Mouse (Mus musculus): Measurements from ENCODE around the gene Ubp1. TPM values are rescaled to one million over a fixed set of nuclear protein-coding genes. Genes with fewer than 3 reads are reported as not detected.
A peak's percentile ranks its signal among the peaks of the same experiment; 100 is the strongest.

Ubp1 gene
- polyA plus RNA-seq, 1 experiment from 2014 or later, result 33.1 TPM

DNA sequence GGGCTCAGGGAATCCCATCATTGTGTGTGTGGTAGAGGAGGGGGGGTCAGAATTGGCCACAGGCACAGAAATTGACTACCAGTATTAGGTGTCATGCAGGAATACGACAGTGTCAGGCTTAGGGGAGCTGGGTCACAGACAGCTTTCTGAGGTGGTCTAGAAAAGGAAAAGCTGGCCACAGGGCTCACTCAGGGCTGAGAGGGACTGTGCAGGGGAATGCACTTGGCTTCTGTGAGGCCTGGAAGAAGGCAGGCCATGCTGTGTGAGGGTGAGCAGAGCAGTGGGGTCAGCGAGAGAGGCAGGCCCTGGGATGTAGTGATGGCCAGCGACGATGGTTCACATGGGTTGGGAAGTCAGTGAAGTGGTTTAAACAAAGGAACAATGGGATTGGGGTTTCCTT lies 43.1 kb downstream of the Ubp1 start:
- Histone ChIP-seq H3K9ac (no peak overlapping the region), H3K4me2 (no peak overlapping the region), H3K27ac (no peak overlapping the region), H3K36me3 (replicated peaks) (peaks cover 66% of the 10 kb centered on the region; the same call in 1 of the 2 replicates), H3K4me1 (no peaks in the 10 kb centered on the region), H3K4me3 (no peak overlapping the region), H3K27me3 (replicated peaks) (no peaks in the 10 kb centered on the region), H3K9me3 (no peaks in the 10 kb centered on the region)
- WGBS, result 68% methylated on average over 4 of the region's 4 CpGs
- ATAC-seq (replicated peaks), result no peak

DNA sequence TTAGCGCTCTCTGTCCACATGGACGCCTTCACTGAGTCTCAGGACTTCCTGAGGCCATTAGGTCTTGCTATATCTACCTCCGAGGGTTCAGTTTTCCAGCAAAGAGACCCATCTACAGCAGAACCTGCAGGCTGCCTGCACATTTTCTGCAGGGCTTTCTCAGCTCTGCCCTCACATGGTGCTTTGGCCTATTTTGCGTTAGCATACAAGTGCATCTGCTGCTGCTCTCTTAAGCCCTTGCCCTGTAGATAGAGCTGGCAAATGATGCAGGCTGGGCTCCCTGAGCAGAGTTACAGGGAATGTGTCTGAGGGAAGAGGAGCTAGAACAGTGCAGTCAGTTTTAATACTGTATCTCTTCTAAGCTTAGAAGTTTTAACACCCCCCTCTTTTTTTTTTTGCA lies 44.2 kb downstream of the Ubp1 start:
- H3K36me3 ChIP-seq (replicated peaks), result peaks cover 62% of the 10 kb centered on the region

DNA sequence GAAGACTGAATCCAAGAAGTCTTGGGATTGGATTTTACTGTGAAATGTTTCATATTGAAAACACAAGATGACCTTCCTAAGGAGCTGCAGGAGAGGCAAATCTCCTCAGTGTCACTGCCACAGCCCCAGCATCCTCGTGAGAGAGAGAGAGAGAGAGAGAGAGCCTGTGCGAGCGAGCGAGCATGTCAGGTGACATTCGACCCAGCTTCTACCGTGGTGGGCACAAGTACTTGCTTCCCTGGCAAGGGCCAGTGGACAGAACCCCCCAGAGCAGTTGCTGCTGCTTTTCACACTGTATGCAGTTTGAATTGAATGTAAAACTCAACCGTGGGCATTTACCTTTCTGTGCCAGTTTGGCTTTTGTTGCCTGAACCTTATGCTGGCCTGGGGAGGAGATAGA lies 44.7 kb downstream of the Ubp1 start:
- Histone ChIP-seq H3K27ac (no peak overlapping the region), H3K9me3 (no peaks in the 10 kb centered on the region), H3K36me3 (replicated peaks) (peaks cover 57% of the 10 kb centered on the region), H3K4me3 (no peak overlapping the region), H3K27me3 (replicated peaks) (no peaks in the 10 kb centered on the region), H3K4me2 (no peak overlapping the region), H3K9ac (no peak overlapping the region), H3K4me1 (no peaks in the 10 kb centered on the region)
- no peak for ATAC-seq (replicated peaks)
- WGBS, result 88% methylated on average over 7 of the region's 7 CpGs

More for the DNA sequence above, 44.2 kb downstream of the Ubp1 start:
- ATAC-seq (replicated peaks), result no peak
- Histone ChIP-seq H3K4me3 (no peak overlapping the region), H3K9ac (no peak overlapping the region), H3K27ac (no peak overlapping the region), H3K9me3 (no peaks in the 10 kb centered on the region), H3K27me3 (replicated peaks) (no peaks in the 10 kb centered on the region), H3K4me1 (no peaks in the 10 kb centered on the region), H3K4me2 (no peak overlapping the region)
- 90% methylated on average over 4 of the region's 4 CpGs for WGBS

DNA sequence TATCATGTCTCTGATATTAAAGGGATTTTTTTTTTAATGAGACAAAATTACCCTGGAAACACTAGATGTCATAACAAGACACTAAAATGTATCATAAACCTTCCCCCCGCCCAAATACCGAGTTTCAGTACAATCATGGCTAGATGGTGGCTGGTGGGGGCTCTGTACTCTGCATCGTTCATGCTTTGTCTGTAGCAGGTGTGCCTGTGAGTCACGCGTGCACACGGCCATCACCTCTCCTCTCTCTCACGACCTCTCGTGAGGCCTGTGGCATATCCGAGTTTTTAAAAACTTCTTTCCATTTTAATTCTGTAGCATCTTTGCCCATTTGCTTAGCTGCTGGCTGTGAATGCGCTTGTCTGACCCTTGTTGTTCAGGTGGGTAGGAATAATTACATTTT lies 45.5 kb downstream of the Ubp1 start:
- H3K27ac ChIP-seq, result no peak overlapping the region
- H3K9me3 ChIP-seq, result no peaks in the 10 kb centered on the region
- H3K4me3 ChIP-seq, result no peak overlapping the region
- no peak overlapping the region for H3K9ac ChIP-seq
- peaks cover 55% of the 10 kb centered on the region for H3K36me3 ChIP-seq (replicated peaks)
- H3K4me1 ChIP-seq, result peaks cover 5% of the 10 kb centered on the region
- no peaks in the 10 kb centered on the region for H3K27me3 ChIP-seq (replicated peaks)
- H3K4me2 ChIP-seq, result no peak overlapping the region
- 96% methylated on average over 10 of the region's 10 CpGs for whole genome bisulfite sequencing
- ATAC-seq (replicated peaks), result no peak

DNA sequence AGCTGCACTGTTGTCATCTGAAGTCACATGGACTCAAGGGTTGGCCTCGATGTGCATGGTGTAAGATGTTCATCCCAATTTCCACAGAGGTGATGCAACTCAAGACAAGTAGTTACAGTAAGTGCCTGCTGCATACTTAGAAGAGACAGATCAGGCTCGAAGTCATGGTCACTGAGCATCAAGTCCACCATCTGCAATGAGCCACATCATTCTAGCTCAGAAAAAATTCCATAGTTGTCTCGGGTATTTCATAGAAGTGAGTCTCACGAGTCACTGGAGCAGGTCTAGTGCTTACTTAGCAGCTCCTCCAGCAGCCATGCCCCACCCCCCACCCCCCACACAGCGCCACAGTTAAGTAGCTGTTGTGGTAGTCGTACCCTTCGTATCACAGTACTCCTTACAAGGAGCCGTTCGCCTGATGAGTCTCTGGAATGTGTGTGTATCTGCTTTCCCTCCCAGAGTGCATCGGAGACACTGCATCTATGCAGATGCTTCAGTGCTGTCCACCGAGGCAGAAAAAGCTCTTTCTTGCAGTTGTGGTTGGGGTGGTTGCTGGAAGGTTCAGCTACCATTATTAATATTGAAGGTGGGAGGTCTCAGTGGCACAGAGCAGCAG lies 46.6 kb downstream of the Ubp1 start:
- WGBS, result 84% methylated on average over 11 of the region's 11 CpGs
- no peak for ATAC-seq (replicated peaks)

DNA sequence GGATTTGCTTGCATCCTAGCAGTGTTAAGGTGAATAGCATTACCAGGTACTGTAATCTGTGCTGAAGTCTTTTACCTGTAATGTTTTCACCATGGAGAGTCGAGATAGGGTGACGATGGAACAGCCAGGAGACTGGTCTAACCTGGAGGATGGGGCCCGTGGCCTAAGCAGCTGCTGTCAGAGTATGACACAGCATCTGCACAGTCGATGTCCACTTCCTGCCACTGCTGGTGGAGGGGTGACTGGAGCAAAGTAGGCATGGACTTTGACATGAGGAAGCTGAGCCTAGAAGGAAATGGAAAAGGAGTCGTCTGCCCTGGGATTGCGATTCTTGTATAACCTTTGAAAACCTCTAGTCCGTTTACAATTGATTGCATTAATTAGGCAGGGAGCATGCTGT lies 47.9 kb downstream of the Ubp1 start:
- Histone ChIP-seq H3K9me3 (no peaks in the 10 kb centered on the region), H3K9ac (no peak overlapping the region), H3K27me3 (replicated peaks) (no peaks in the 10 kb centered on the region), H3K4me2 (no peak overlapping the region), H3K4me3 (no peak overlapping the region), H3K36me3 (replicated peaks) (peaks cover 52% of the 10 kb centered on the region), H3K4me1 (peaks cover 9% of the 10 kb centered on the region), H3K27ac (no peak overlapping the region)
- no peak for ATAC-seq (replicated peaks)
- 86% methylated on average over 7 of the region's 7 CpGs for whole genome bisulfite sequencing

More for the DNA sequence above, 46.6 kb downstream of the Ubp1 start:
- Histone ChIP-seq H3K9me3 (no peaks in the 10 kb centered on the region), H3K4me3 (no peak overlapping the region), H3K27ac (no peak overlapping the region), H3K9ac (no peak overlapping the region), H3K4me1 (peaks cover 9% of the 10 kb centered on the region), H3K4me2 (no peak overlapping the region), H3K27me3 (replicated peaks) (no peaks in the 10 kb centered on the region), H3K36me3 (replicated peaks) (peaks cover 55% of the 10 kb centered on the region)

DNA sequence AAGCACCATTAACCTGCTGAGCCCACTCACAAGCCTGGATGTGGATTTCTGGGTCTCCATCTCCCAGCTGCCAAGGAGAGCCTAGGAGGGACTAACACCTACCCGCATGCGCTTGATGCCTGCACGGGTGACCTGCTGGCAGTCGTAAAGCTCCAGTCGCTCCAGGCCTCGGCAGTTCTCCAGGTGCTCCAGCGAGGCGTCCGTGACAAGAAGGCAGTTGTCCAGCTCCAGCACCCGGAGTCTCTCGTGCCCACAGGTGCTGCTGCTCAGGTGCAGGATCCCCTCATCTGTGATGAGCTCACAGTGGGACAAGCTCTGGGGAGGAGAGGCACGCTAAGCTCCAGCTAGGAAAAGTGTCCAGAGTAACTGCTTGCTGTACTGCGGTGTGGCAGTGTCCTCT lies 48.6 kb downstream of the Ubp1 start:
- peaks cover 46% of the 10 kb centered on the region for H3K36me3 ChIP-seq (replicated peaks)

DNA sequence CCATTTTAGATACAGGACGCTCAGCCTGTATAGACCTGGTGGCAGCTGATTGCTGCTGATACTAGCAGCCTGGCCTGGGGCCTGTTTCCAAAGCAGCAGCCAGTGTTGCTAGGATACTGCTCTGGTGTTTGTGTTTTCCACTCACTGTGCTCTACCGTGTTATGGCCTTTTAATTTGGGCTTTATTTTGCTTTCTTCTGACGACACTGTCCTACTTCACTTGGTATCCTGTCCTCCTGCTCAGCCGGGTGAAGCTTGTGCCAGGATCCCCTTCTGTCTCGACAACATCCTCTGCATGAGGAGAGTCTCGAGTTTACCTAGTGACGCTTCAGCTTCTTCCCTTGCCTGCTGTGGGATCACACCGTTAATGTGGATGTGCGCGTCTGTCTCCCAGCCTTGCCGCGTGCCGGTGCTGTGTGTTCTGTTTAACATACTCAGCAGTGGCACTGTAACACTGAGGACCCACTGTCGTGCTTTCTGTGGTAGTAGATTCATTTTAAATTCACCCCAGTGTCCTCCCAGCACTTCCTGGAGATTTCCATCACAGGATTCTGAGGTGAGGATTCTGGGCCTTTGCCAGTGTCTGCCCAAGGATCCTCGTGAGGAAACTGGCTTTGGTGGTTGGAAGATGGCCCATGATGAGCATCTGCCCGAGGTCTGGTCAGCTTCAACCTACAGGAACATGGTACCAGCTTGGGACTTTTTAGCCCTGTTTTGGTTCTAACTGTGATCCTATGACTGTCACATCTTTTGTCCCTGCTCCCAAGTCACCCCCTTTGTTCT lies 50.6 kb downstream of the Ubp1 start:
- Histone ChIP-seq H3K36me3 (replicated peaks) (peaks cover 28% of the 10 kb centered on the region), H3K27ac (peak overlapping the region; percentile 60), H3K9ac (no peak overlapping the region), H3K27me3 (replicated peaks) (no peaks in the 10 kb centered on the region), H3K4me2 (no peak overlapping the region), H3K4me1 (peaks cover 9% of the 10 kb centered on the region), H3K9me3 (no peaks in the 10 kb centered on the region), H3K4me3 (no peak overlapping the region)
- WGBS, result 40% methylated on average over 16 of the region's 16 CpGs
- ATAC-seq (replicated peaks), result peak; percentile 64

More for the DNA sequence above, 48.6 kb downstream of the Ubp1 start:
- no peak for ATAC-seq (replicated peaks)
- Histone ChIP-seq H3K27ac (no peak overlapping the region), H3K27me3 (replicated peaks) (no peaks in the 10 kb centered on the region), H3K4me2 (no peak overlapping the region), H3K4me1 (peaks cover 9% of the 10 kb centered on the region), H3K9ac (no peak overlapping the region), H3K4me3 (no peak overlapping the region), H3K9me3 (no peaks in the 10 kb centered on the region)
- WGBS, result 93% methylated on average over 13 of the region's 13 CpGs

DNA sequence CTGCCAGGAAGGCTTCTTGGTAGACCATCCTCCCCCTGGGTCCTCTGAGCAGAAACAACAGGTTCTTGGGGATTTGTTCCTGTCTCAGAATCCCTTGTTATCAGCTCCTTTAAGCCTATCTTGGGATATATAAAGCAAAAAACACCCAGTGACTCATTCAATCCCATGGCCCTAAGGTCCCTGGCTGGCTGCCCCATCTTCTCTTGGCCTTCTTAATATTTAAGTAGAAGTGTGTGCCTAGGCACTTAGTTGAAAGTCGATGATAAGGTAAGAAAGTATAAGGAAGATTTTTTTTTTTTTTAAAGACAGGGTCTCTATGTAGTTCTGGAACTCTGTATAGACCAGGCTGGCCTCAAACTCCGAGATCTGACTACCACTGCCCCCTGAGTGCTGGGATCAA lies 51.7 kb downstream of the Ubp1 start:
- H3K36me3 ChIP-seq (replicated peaks), result peaks cover 19% of the 10 kb centered on the region
- H3K27me3 ChIP-seq (replicated peaks), result no peaks in the 10 kb centered on the region
- no peak for ATAC-seq (replicated peaks)
- peaks cover 9% of the 10 kb centered on the region for H3K4me1 ChIP-seq
- no peak overlapping the region for H3K4me3 ChIP-seq
- WGBS, result 91% methylated on average over 2 of the region's 2 CpGs
- H3K4me2 ChIP-seq, result no peak overlapping the region
- H3K9me3 ChIP-seq, result no peaks in the 10 kb centered on the region
- no peak overlapping the region for H3K9ac ChIP-seq
- no peak overlapping the region for H3K27ac ChIP-seq

DNA sequence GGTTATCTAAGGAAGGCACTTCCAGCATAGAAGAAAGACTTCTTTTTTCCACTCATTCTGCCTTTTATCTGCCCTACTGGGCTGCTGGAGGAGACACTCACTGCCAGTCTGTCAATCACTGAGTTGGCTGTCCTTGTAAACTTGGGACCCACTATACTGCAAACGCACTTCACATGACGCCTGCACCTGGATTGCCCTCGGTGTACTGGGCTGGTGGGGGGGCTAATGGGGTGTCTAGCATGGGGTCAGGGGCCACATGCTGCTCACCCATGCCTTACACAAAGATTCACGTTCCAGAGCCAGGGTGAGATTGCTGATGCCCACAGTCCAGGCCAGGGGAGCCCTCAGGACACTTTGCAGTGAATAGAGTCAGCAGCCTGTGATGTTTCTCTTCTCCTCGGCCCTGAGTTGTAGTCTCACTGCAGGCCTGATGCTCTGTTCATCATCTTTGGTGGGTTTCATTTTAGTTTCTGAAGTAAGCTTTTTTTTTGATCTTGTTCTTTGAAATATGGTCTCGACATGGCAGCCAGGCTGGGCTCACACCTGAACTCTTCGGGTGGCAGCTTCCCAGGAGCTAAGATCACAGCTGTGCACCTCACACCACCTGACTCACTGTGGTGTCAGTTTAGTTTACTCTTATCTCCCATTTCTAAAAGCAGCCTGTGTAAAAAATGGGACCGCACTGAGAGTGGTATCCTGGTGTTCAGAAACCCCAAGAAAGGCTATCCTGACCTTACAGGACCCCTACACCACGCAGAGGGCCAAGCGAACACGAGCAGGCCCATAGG lies 52.3 kb downstream of the Ubp1 start:
- no peak for ATAC-seq (replicated peaks)
- Histone ChIP-seq H3K4me1 (peaks cover 9% of the 10 kb centered on the region), H3K9me3 (no peaks in the 10 kb centered on the region), H3K4me2 (no peak overlapping the region), H3K27ac (no peak overlapping the region), H3K27me3 (replicated peaks) (no peaks in the 10 kb centered on the region), H3K36me3 (replicated peaks) (peaks cover 15% of the 10 kb centered on the region), H3K9ac (no peak overlapping the region), H3K4me3 (no peak overlapping the region)
- WGBS, result 85% methylated on average over 11 of the region's 11 CpGs

DNA sequence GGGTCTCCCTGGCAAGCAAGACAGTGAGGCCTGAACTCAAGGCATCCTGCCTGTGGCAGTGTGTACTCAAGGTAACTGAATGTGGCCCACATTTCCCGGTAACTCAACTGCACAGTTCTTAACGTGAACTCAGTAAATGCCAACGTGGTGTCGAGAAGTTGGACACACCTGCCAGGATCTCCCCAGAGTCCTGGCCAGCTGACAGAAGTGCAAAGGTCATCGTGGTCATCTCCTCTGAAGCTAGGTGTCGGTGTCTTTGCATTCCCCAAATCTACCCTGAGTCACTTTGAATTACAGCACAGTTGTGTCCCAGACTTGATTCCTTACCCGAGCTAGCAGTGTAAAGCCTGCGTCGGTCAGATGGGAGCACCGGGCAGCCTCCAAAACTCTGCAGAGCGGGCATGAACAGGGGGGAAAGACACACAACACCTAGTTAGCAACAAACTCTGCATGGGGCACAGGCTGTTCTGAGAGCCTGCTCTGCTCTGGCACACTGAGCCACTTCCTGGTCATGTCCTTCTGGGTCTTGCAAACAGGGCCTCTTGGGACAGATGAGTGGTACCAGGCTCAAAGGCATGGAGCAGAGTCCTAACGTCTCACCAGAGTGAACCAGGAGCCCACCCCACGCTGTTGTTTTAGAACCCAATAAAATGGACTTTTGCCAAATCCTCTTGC lies 54.3 kb downstream of the Ubp1 start:
- Histone ChIP-seq H3K27me3 (replicated peaks) (no peaks in the 10 kb centered on the region), H3K4me2 (no peak overlapping the region), H3K27ac (no peak overlapping the region), H3K4me3 (no peak overlapping the region), H3K36me3 (replicated peaks) (no peaks in the 10 kb centered on the region; the same call in 1 of the 2 replicates), H3K4me1 (peaks cover 9% of the 10 kb centered on the region), H3K9ac (no peak overlapping the region), H3K9me3 (no peaks in the 10 kb centered on the region)
- ATAC-seq (replicated peaks), result no peak
- WGBS, result 88% methylated on average over 13 of the region's 13 CpGs

Data from midbrain, embryonic 15.5 days (tissue).